Mouse (Mus musculus) G1E (cell line): Measurements from ENCODE around the gene Sh2d5. TPM values are rescaled to one million over a fixed set of nuclear protein-coding genes. Genes with fewer than 3 reads are reported as not detected.

ENCODE experiments used
- ATAC-seq: 2 replicates; pipeline ENCODE4 v1.8.0; 2016; ENCODE audit warnings: mild to moderate bottlenecking; ENCODE audit not compliant: insufficient number of reproducible peaks, poor library complexity, low FRiP score, severe bottlenecking; ENCODE audit errors: extremely low read depth
- DNase-seq: peaks from one replicate; pipeline ENCODE4 v3.0.0; 2012; ENCODE audit warnings: low spot score
- H3K27me3 ChIP-seq: 2 replicates; pipeline ENCODE4 v1.6.1; 2012; ENCODE audit warnings: mild to moderate bottlenecking, low read length, inconsistent platforms; ENCODE audit not compliant: insufficient read depth
- H3K36me3 ChIP-seq: replicated peaks from 2 replicates; pipeline ENCODE3; 2012; ENCODE audit warnings: mild to moderate bottlenecking, inconsistent platforms
- H3K4me1 ChIP-seq: 2 replicates; pipeline ENCODE4 v1.6.1; 2012; ENCODE audit warnings: low read depth, low read length, inconsistent platforms, mixed read lengths; ENCODE audit not compliant: insufficient read depth
- H3K4me3 ChIP-seq: 2 replicates; pipeline ENCODE4 v1.5.1; 2012; ENCODE audit warnings: low read depth, mild to moderate bottlenecking, inconsistent platforms, low read length, moderate library complexity, mixed read lengths
- H3K9me3 ChIP-seq: replicated peaks from 2 replicates; pipeline ENCODE4 v1.6.1; 2012; ENCODE audit warnings: inconsistent platforms
- CTCF ChIP-seq: IDR thresholded peaks from 2 replicates; pipeline ENCODE4 v1.5.1; 2012; ENCODE audit warnings: low read depth, low read length, inconsistent platforms, mixed read lengths
- GATA1 ChIP-seq: IDR thresholded peaks from 2 replicates; pipeline ENCODE4 v1.6.1; 2012; ENCODE audit warnings: borderline replicate concordance, low read length, inconsistent platforms, mixed read lengths
- GATA2 ChIP-seq: IDR thresholded peaks from 2 replicates; pipeline ENCODE4 v1.6.1; 2012; ENCODE audit warnings: low read depth, low read length, inconsistent platforms, borderline replicate concordance
- POLR2AphosphoS5 ChIP-seq: IDR thresholded peaks from 2 replicates; pipeline ENCODE4 v1.6.1; 2012; ENCODE audit warnings: low read depth, low read length, inconsistent platforms; ENCODE audit not compliant: insufficient replicate concordance
- TAL1 ChIP-seq: conservative IDR thresholded peaks from 2 replicates; pipeline ENCODE4 v1.6.1; 2012; ENCODE audit warnings: low read depth, low read length, inconsistent platforms, mixed read lengths
- polyA plus RNA-seq: library from polyadenylated mRNA; stranded (reverse); fragments of >175 nt; gene quantifications from 2 replicates; pipeline ENCODE4 v1.2.3, GENCODE M21; 2012
- total RNA-seq, 2 experiments: library from RNA; stranded (forward) in 1 of 2; stranded (reverse) in 1 of 2; fragments of 200-1000 nt in 1 of 2; fragments of >200 nt in 1 of 2; fragmentation: Nextera tagmentation in 1 of 2; gene quantifications; 2 replicates each; pipeline ENCODE4 v1.2.3; 2014 to 2017

The Sh2d5 gene
- total and polyA plus RNA-seq, 3 experiments: 0.55 to 0.68 (median 0.61) TPM

DNA sequence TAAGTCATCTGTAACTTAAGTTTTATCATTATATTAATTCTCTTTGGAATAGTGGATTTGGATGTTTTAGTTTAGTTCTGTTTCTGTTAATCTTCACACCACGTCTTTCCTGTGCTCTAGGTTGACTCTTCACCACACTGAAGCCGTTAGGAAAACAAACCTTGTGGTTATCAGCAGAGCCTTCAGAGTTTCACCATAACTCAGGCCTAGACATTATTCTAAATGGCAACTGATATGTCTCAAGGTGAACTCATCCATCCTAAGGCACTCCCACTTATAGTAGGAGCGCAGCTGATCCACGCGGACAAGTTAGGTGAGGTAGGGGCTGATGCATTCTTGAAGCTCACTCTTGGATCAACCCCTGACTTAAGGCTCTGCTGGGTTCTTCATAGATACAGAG lies 28.8 kb upstream of the Sh2d5 start:
- ATAC-seq: no peak
- H3K9me3 ChIP-seq: no peaks in the 10 kb centered on the region
- H3K27me3 ChIP-seq: no peaks in the 10 kb centered on the region
- H3K4me1 ChIP-seq: peaks cover 38% of the 10 kb centered on the region
- DNase-seq: no peak
- no peak for TF ChIP-seq TAL1
- no peak for TF ChIP-seq GATA1
- no peak for TF ChIP-seq POLR2AphosphoS5
- no peak for TF ChIP-seq GATA2
- TF ChIP-seq CTCF: no peak
- H3K4me3 ChIP-seq: no peak overlapping the region
- peaks cover 75% of the 10 kb centered on the region for H3K36me3 ChIP-seq

DNA sequence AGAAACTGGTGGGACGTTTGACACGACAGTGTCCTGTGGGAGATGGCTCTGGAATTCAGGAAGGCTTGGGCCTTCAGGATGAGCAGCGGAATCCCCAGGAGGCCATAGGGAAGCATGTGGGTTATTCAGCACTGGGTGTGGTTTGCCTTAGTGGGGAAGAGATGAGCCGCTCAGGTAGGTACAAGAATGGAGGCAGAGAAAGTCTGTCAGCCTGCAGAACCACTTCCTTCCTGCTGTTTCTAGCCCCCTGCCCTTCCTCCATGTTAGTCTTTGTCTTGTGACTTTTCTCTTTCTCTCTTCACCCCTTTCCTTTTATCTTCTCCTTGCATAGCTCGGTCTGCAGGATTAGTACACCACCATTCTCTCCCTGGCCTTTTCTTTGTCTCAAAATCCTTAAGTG lies 27.8 kb upstream of the Sh2d5 start:
- H3K4me1 ChIP-seq: peaks cover 38% of the 10 kb centered on the region
- H3K27me3 ChIP-seq: no peaks in the 10 kb centered on the region
- H3K36me3 ChIP-seq: peaks cover 83% of the 10 kb centered on the region
- DNase-seq: no peak
- no peaks in the 10 kb centered on the region for H3K9me3 ChIP-seq
- TF ChIP-seq GATA2 (no peak), TAL1 (no peak), POLR2AphosphoS5 (no peak), CTCF (no peak), GATA1 (no peak)
- H3K4me3 ChIP-seq: no peak overlapping the region
- ATAC-seq: no peak

DNA sequence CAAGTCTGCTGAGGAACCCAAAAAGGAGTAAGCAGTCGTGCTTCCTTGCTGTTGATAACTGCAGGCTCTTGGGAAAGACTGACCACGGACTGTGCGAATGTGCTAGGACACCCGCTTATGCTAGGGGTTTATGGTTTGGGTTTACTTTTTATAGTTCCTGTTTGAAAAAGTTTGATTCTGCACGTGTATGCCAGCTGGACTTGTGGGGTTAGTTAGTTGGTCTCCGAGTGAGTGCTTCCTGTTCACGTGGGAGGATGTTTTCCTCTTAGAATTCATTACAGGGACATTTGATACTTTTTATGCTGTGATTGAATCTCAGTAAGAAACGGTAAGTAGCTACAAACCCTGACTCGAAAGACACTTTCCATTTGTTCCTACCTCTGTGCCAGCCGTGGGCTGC lies 26.6 kb upstream of the Sh2d5 start:
- no peak overlapping the region for H3K4me3 ChIP-seq
- DNase-seq (no peak), ATAC-seq (no peak)
- H3K9me3 ChIP-seq: no peaks in the 10 kb centered on the region
- H3K4me1 ChIP-seq: peaks cover 29% of the 10 kb centered on the region
- peaks cover 94% of the 10 kb centered on the region for H3K36me3 ChIP-seq
- no peak for TF ChIP-seq GATA2
- TF ChIP-seq CTCF: no peak
- no peak for TF ChIP-seq POLR2AphosphoS5
- no peak for TF ChIP-seq TAL1
- TF ChIP-seq GATA1: no peak
- H3K27me3 ChIP-seq: no peaks in the 10 kb centered on the region

DNA sequence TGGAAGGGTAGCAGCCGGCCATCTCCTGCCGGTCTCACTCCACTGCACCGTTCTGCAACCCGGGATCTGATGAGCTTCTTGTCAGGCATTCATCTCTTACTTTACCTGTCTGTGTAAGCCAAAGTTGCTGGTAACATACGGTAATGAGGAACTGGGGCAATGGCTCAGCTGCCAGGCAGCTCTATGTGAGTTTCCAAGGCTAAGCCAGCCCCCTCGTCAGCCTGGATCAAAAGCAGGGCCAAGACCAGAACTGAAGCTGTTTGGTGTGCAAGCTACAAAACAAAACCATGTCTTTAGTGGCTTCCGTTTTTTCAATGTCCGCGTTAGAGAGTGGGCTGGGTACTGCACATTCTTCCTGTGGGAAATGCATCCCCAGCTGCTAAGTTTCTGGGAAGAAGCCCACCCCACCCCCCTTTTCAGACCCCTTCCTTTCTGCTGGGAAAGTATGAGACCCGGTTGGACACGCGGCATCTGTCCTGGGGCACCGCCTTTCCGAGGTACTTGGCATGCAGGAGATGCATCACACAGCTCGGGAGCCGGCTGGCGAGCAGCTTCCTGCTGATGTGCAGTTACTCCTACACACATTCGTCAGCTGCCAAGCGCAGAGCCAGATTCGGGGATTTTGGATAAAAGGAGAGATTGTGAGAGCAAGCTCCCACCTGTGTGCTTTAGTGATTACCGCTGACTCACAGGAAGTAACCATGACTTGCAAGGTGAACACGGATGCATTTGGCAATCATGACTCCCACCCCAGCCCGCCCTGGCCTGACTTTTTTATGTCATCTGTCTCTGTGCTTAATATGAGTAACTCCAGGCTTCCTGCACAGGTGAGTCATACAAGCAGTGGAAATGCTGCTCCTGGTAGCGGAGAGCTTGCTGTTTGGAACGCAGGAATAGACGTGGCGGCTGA lies 3.2 kb upstream of the Sh2d5 start:
- no peak overlapping the region for H3K4me3 ChIP-seq
- H3K36me3 ChIP-seq: peaks cover 89% of the 10 kb centered on the region
- peaks cover 14% of the 10 kb centered on the region; the same call in 1 of the 2 replicates for H3K27me3 ChIP-seq
- no peak for TF ChIP-seq GATA1
- TF ChIP-seq POLR2AphosphoS5: no peak
- no peak for TF ChIP-seq GATA2
- TF ChIP-seq CTCF: no peak
- no peak for TF ChIP-seq TAL1
- ATAC-seq (no peak), DNase-seq (no peak)
- H3K9me3 ChIP-seq: no peaks in the 10 kb centered on the region
- H3K4me1 ChIP-seq: peaks cover 12% of the 10 kb centered on the region; the same call in 1 of the 2 replicates

DNA sequence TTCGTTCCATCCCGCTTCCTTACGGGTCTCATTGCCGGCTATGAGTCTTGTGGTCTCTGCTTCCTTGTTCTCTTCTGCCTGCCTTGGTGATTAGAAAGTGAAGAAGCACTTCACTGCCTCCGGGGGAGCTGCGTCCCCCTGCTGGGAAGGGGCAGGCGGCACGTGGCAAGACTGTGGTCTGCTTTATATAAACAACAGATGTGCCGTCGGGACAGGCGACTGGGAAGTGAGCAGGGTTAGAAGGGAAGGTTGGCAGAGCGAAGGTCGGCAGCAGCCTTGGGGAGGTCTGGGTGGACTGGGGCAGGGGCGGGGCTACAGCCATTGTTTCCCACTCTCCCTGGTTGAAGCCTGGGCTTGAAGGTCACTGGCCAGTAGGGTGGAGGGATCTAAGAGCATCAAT lies 1.6 kb downstream of the Sh2d5 start:
- no peak for TF ChIP-seq TAL1
- TF ChIP-seq GATA1: no peak
- no peak for TF ChIP-seq POLR2AphosphoS5
- no peak for TF ChIP-seq GATA2
- TF ChIP-seq CTCF: no peak
- no peak for DNase-seq
- H3K4me3 ChIP-seq: no peak overlapping the region

DNA sequence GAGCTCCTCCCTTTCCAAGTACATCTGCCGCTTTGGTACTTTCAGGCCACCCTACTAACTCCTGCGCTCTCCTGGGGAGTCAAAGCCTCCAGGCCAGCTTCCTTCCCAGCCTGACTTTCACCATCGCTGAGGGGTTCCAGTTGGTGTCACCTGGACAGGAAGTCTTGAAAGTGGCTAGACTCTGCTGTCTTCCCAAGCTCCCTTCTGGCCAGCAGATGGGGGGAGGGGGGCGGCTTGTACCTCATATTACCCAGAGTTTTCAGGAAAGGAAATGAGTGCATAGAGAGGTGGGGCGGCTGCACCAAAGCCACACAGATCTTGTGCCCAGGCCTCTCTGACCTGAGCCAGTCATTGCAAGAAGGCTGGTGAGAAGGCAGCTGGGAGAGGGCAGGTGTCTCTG lies 2.0 kb downstream of the Sh2d5 start:
- Histone ChIP-seq H3K27me3 (peaks cover 14% of the 10 kb centered on the region; the same call in 1 of the 2 replicates), H3K36me3 (peaks cover 83% of the 10 kb centered on the region), H3K9me3 (no peaks in the 10 kb centered on the region), H3K4me3 (no peak overlapping the region), H3K4me1 (peaks cover 17% of the 10 kb centered on the region)
- DNase-seq (no peak), ATAC-seq (no peak)
- no peak for TF ChIP-seq GATA1
- no peak for TF ChIP-seq CTCF
- TF ChIP-seq TAL1: no peak
- TF ChIP-seq GATA2: no peak
- no peak for TF ChIP-seq POLR2AphosphoS5

More for the DNA sequence above, 1.6 kb downstream of the Sh2d5 start:
- peaks cover 13% of the 10 kb centered on the region; the same call in 1 of the 2 replicates for H3K4me1 ChIP-seq
- H3K36me3 ChIP-seq: peaks cover 83% of the 10 kb centered on the region
- H3K9me3 ChIP-seq: no peaks in the 10 kb centered on the region
- ATAC-seq: no peak
- H3K27me3 ChIP-seq: peaks cover 14% of the 10 kb centered on the region; the same call in 1 of the 2 replicates
